Mouse (Mus musculus): ENCODE results near the gene Erc2. TPM values are rescaled to one million over a fixed set of nuclear protein-coding genes. Genes with fewer than 3 reads are reported as not detected.

Erc2 gene
- total RNA-seq, 2 experiments from 2014 or later = 203 to 224 TPM

- H3K4me3 ChIP-seq = no peak overlapping the region
- H3K27ac ChIP-seq = no peak overlapping the region
- TF ChIP-seq CTCF (IDR thresholded peaks at IDR 0.05) = no peak
- intact Hi-C loops (cut with DNase I) = loop anchor here (2.0 kb wide), 1 partner anchor 30 kb away; no protein-coding TSS in a partner anchor
- no peak for DNase-seq (ENCODE audit: extremely low spot score in 1 of 2, low spot score in 2 of 2)
These were observed 6.5 kb downstream of the Erc2 start for GRCm38 (mm10) chr14:27628701-27629100.

- intact Hi-C loops (cut with DNase I) = loop anchor here (2.0 kb wide), 1 partner anchor 29 kb away; no protein-coding TSS in a partner anchor
- Histone ChIP-seq H3K4me3 (no peak overlapping the region), H3K27ac (no peak overlapping the region)
- no peak for TF ChIP-seq CTCF (IDR thresholded peaks at IDR 0.05)
- DNase-seq (ENCODE audit: extremely low spot score in 1 of 2, low spot score in 2 of 2) = no peak
These were observed 7.3 kb downstream of the Erc2 start for GRCm38 (mm10) chr14:27629369-27630012.

- TF ChIP-seq CTCF (IDR thresholded peaks at IDR 0.05) = no peak
- DNase-seq (ENCODE audit: extremely low spot score in 1 of 2, low spot score in 2 of 2) = no peak
- peak overlapping the region; percentile 79 for H3K27ac ChIP-seq
These were observed 8.9 kb downstream of the Erc2 start for GRCm38 (mm10) chr14:27630973-27631640.

GRCm38 (mm10) chr14:27634761-27635160, 12.5 kb downstream of the Erc2 start:
- Histone ChIP-seq H3K4me3 (no peak overlapping the region), H3K27ac (no peak overlapping the region)
- no peak for DNase-seq (ENCODE audit: extremely low spot score in 1 of 2, low spot score in 2 of 2)
- TF ChIP-seq CTCF (IDR thresholded peaks at IDR 0.05) = no peak
- intact Hi-C loops (cut with DNase I) = no loop called here

More at GRCm38 (mm10) chr14:27630973-27631640, 8.9 kb downstream of the Erc2 start:
- no peak overlapping the region for H3K4me3 ChIP-seq
- intact Hi-C loops (cut with DNase I) = no loop called here

GRCm38 (mm10) chr14:27636556-27636955, 14.3 kb downstream of the Erc2 start:
- intact Hi-C loops (cut with DNase I) = no loop called here
- no peak overlapping the region for H3K27ac ChIP-seq
- H3K4me3 ChIP-seq = no peak overlapping the region
- DNase-seq (ENCODE audit: extremely low spot score in 1 of 2, low spot score in 2 of 2) = no peak
- TF ChIP-seq CTCF (IDR thresholded peaks at IDR 0.05) = no peak

GRCm38 (mm10) chr14:27641382-27641781, 19.2 kb downstream of the Erc2 start:
- no peak for DNase-seq (ENCODE audit: extremely low spot score in 1 of 2, low spot score in 2 of 2)
- intact Hi-C loops (cut with DNase I) = no loop called here

GRCm38 (mm10) chr14:27642981-27643380, 20.8 kb downstream of the Erc2 start:
- H3K4me3 ChIP-seq = no peak overlapping the region
- intact Hi-C loops (cut with DNase I) = no loop called here
- peak in 1 of 2 experiments; percentile 34 for DNase-seq (ENCODE audit: extremely low spot score in 1 of 2, low spot score in 2 of 2)
- TF ChIP-seq CTCF (IDR thresholded peaks at IDR 0.05) = no peak
- no peak overlapping the region; the same call in 1 of the 2 replicates for H3K27ac ChIP-seq

More at GRCm38 (mm10) chr14:27641382-27641781, 19.2 kb downstream of the Erc2 start:
- TF ChIP-seq CTCF (IDR thresholded peaks at IDR 0.05) = no peak
- H3K27ac ChIP-seq = peak overlapping the region; percentile 19; the same call in 1 of the 2 replicates
- no peak overlapping the region for H3K4me3 ChIP-seq

- intact Hi-C loops (cut with DNase I) = no loop called here
- no peak overlapping the region for H3K4me3 ChIP-seq
- H3K27ac ChIP-seq = no peak overlapping the region
- no peak for TF ChIP-seq CTCF (IDR thresholded peaks at IDR 0.05)
- no peak for DNase-seq (ENCODE audit: extremely low spot score in 1 of 2, low spot score in 2 of 2)
These were observed 32.4 kb downstream of the Erc2 start for GRCm38 (mm10) chr14:27654670-27655069.

GRCm38 (mm10) chr14:27658616-27659015, 36.4 kb downstream of the Erc2 start:
- no peak for TF ChIP-seq CTCF (IDR thresholded peaks at IDR 0.05)
- H3K4me3 ChIP-seq = no peak overlapping the region
- intact Hi-C loops (cut with DNase I) = loop anchor here (2.0 kb wide), 1 partner anchor 30 kb away; no protein-coding TSS in a partner anchor
- no peak for DNase-seq (ENCODE audit: extremely low spot score in 1 of 2, low spot score in 2 of 2)
- H3K27ac ChIP-seq = no peak overlapping the region

- DNase-seq (ENCODE audit: extremely low spot score in 1 of 2, low spot score in 2 of 2) = no peak
- Histone ChIP-seq H3K27ac (0 out of 2 replicates have a peak overlapping the region, but pooled peaks have one; percentile 2), H3K4me3 (no peak overlapping the region)
- intact Hi-C loops (cut with DNase I) = no loop called here
- TF ChIP-seq CTCF (IDR thresholded peaks at IDR 0.05) = no peak
These were observed 39.2 kb downstream of the Erc2 start for GRCm38 (mm10) chr14:27661466-27661865.

GRCm38 (mm10) chr14:27662251-27662650, 40.0 kb downstream of the Erc2 start:
- TF ChIP-seq CTCF (IDR thresholded peaks at IDR 0.05) = no peak
- H3K4me3 ChIP-seq = no peak overlapping the region
- H3K27ac ChIP-seq = no peak overlapping the region

More at GRCm38 (mm10) chr14:27662251-27662650, 40.0 kb downstream of the Erc2 start:
- intact Hi-C loops (cut with DNase I) = no loop called here
- DNase-seq (ENCODE audit: extremely low spot score in 1 of 2, low spot score in 2 of 2) = no peak

Data from left cerebral cortex, adult 2 months (tissue).